Mouse (Mus musculus) liver, postnatal 0 days (tissue): ENCODE measurements at regions not wholly inside any gene's neighbourhood (a gene's known extent, or its start where the extent isn't known, plus 50 kb on each side); places are given as distances from the start of the nearest gene placed in this dataset.

Source experiments
- ATAC-seq: fragments of 200-750 bp; cut with Nextera tagmentation; 2 replicates; pipeline ENCODE4 v1.8.0; 2017; ENCODE audit warnings: mild to moderate bottlenecking, moderate library complexity
- DNase-seq: peaks from one replicate; pipeline ENCODE4 v3.0.0-alpha.2; 2016
- H3K27ac ChIP-seq: fragments of 300-500 bp; sonication (generic); 2 replicates; pipeline ENCODE4 v1.5.1; 2014; ENCODE audit warnings: antibody characterized with exemption, moderate library complexity, mild to moderate bottlenecking, low read depth
- H3K27me3 ChIP-seq: fragments of 300-500 bp; sonication (generic); 2 replicates; pipeline ENCODE4 v1.6.1; 2014; ENCODE audit warnings: low read length, control low read depth, mixed read lengths; ENCODE audit not compliant: insufficient read depth
- H3K36me3 ChIP-seq: fragments of 300-500 bp; sonication (generic); replicated peaks from 2 replicates; pipeline ENCODE4 v1.6.1; 2014; ENCODE audit warnings: mild to moderate bottlenecking, control low read depth, low read length, moderate library complexity, mixed read lengths; ENCODE audit not compliant: insufficient read depth
- H3K4me1 ChIP-seq: fragments of 300-500 bp; sonication (generic); 2 replicates; pipeline ENCODE4 v1.6.1; 2014; ENCODE audit warnings: antibody characterized with exemption, mild to moderate bottlenecking, control low read depth; ENCODE audit not compliant: insufficient read depth
- H3K4me2 ChIP-seq: fragments of 300-500 bp; sonication (generic); 2 replicates; pipeline ENCODE4 v1.6.1; 2014; ENCODE audit warnings: low read depth, mild to moderate bottlenecking, low read length, moderate library complexity, mixed read lengths
- H3K4me3 ChIP-seq: fragments of 300-500 bp; sonication (generic); 2 replicates; pipeline ENCODE4 v1.5.1; 2014; ENCODE audit warnings: low read depth, low read length
- H3K9ac ChIP-seq: fragments of 300-500 bp; sonication (generic); replicated peaks from 2 replicates; pipeline ENCODE4 v1.6.1; 2014; ENCODE audit warnings: mild to moderate bottlenecking, moderate library complexity
- H3K9me3 ChIP-seq: fragments of 300-500 bp; sonication (generic); 2 replicates; pipeline ENCODE4 v1.6.1; 2016; ENCODE audit warnings: mild to moderate bottlenecking, control low read depth, low read length, mixed read lengths
- CTCF ChIP-seq: sonication (generic); IDR thresholded peaks from 2 replicates; pipeline ENCODE4 v1.5.1; 2016; ENCODE audit warnings: antibody characterized with exemption, low read depth
- EP300 ChIP-seq: IDR thresholded peaks from 2 replicates; pipeline ENCODE4 v1.6.1; 2016; ENCODE audit warnings: antibody characterized with exemption, low read depth, mild to moderate bottlenecking
- WGBS: fragments of 180-500 bp; shearing (Covaris S2); extraction: QIAGEN DNeasy Blood & Tissue Kit; methylation state at CpG from one replicate; pipeline ENCODE4 v1.1.7; 2014; ENCODE audit not compliant: insufficient replicate concordance; 5-methylcytosine and 5-hydroxymethylcytosine counted together

DNA sequence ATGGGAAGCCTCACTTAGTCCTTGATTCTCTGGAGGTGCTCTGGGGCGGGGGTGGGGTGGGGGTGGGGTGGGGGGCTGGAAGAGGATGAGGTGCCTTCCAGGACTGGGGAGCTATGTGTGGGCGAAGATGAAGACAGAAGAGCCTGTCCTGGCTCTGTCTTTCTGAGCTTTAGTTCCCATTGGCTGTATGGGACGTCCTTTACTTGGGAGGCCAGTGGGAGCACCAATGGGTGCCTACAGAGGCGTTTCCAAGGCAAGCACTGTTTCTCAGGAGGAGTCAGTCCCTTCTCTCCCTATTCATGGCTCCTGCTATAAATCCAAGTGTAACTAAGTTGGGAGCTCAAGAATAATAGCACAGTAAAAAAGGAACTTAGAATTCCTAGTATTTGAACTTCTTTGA lies 108.9 kb upstream of the Npvf start:
- 41% methylated on average over 4 of the region's 4 CpGs for WGBS
- Histone ChIP-seq H3K36me3 (no peaks in the 10 kb centered on the region), H3K27me3 (no peaks in the 10 kb centered on the region), H3K4me2 (no peak overlapping the region), H3K27ac (no peak overlapping the region), H3K9ac (no peak overlapping the region), H3K9me3 (no peaks in the 10 kb centered on the region), H3K4me3 (no peak overlapping the region), H3K4me1 (no peaks in the 10 kb centered on the region)
- TF ChIP-seq CTCF: no peak
- no peak for TF ChIP-seq EP300
- no peak for ATAC-seq
- DNase-seq: no peak

DNA sequence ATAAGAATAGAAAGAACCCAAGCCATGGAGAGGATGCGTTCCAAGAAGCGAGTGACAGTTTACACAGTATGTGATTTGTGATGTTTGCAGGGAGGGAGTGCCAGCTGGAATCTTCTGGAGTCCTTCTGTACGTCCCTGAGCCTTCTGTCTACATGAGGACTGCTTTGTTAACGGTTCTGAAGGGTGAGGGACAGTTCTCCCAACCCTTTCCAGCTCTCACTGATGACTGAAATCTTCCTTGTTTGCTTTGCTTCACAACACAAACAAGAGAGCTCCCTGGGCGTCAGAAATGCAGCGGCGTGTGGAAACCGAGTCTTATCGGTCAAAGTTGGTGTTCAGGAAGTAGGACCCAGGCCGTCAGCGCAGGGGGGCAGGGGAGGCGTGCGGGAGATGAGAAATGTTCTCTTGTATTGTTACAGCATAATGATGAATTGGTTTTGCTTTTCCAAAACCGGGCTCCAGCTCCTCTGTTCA lies 112.2 kb upstream of the Npvf start:
- TF ChIP-seq CTCF: no peak
- no peak for TF ChIP-seq EP300
- DNase-seq (peak; percentile 35), ATAC-seq (no peak)
- Histone ChIP-seq H3K27me3 (no peaks in the 10 kb centered on the region), H3K9ac (no peak overlapping the region), H3K9me3 (no peaks in the 10 kb centered on the region), H3K4me1 (no peaks in the 10 kb centered on the region), H3K4me2 (peak overlapping the region; percentile 36), H3K27ac (no peak overlapping the region), H3K4me3 (no peak overlapping the region), H3K36me3 (no peaks in the 10 kb centered on the region)
- 44% methylated on average over 14 of the region's 14 CpGs for WGBS

DNA sequence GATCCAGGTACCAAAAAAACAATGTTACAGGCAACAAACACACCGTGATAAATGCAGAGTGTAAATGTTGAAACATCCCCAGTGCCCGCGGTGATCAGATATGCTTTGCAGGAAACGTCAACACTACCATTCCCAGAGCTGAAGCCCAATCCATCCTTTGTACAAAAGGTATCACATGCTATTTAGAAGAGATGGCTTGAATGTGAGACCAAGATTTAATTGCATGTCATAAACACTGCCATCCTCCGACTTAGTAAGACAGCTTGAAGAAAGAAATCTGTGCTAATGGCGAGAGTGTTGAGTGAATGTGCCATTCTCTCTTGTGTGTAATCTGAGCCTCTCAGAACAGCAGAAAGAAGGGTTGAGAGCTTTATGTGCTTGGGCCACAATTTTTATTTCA lies 112.9 kb upstream of the Npvf start:
- no peak for ATAC-seq
- Histone ChIP-seq H3K4me3 (no peak overlapping the region), H3K36me3 (no peaks in the 10 kb centered on the region), H3K4me2 (no peak overlapping the region), H3K27ac (no peak overlapping the region), H3K27me3 (no peaks in the 10 kb centered on the region), H3K9me3 (no peaks in the 10 kb centered on the region), H3K4me1 (no peaks in the 10 kb centered on the region), H3K9ac (no peak overlapping the region)
- WGBS: 61% methylated on average over 6 of the region's 6 CpGs
- DNase-seq: no peak
- TF ChIP-seq EP300: no peak
- TF ChIP-seq CTCF: no peak

DNA sequence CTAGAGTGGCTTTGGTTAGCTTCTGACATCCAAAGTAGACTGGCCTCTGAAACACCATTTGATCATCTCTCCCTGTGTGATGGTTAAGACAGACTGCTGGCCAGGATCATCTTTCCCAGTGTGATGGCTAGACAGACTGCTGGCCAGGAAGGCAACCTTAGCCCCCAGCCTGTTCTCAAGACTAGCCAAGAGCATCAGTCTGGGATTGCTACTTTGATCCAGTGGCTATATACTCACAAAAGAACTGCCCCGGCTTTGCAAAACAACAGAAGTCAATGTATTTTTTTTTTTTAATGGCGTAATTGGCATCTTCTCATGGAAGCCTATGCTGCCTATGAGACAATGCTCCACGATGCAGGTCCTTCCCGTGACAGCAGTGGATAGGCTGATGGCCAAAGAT lies 113.6 kb upstream of the Npvf start:
- Histone ChIP-seq H3K36me3 (no peaks in the 10 kb centered on the region), H3K27me3 (no peaks in the 10 kb centered on the region), H3K27ac (no peak overlapping the region), H3K4me3 (no peak overlapping the region), H3K9me3 (no peaks in the 10 kb centered on the region), H3K4me1 (0 out of 2 replicates have a peak, but pooled peaks cover 2% of the 10 kb centered on the region), H3K4me2 (no peak overlapping the region), H3K9ac (no peak overlapping the region)
- 87% methylated on average over 4 of the region's 4 CpGs for WGBS
- ATAC-seq (no peak), DNase-seq (no peak)
- TF ChIP-seq EP300 (no peak), CTCF (no peak)

DNA sequence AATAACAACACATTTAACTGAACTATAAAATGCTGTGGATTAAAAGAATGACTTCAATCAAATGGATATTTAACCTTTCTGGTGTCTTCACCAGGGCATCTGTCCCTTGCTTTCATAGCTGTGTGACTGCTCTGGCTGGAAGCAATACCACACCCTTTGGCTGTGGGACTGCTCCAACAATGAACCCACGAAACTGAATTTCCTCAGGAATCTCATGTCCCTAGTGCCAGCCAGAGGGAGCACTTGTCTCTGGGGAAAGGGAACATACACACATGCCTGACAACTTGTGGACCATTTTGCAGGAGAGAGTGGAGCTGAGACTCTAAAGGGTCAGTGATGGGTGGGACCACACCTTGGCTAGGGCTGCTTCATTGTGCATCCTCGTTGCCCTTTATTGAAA lies 114.9 kb upstream of the Npvf start:
- Histone ChIP-seq H3K27ac (no peak overlapping the region), H3K4me2 (no peak overlapping the region), H3K9me3 (no peaks in the 10 kb centered on the region), H3K9ac (no peak overlapping the region), H3K4me1 (peaks cover 4% of the 10 kb centered on the region; the same call in 1 of the 2 replicates), H3K4me3 (no peak overlapping the region), H3K27me3 (no peaks in the 10 kb centered on the region), H3K36me3 (no peaks in the 10 kb centered on the region)
- DNase-seq (no peak), ATAC-seq (no peak)
- no peak for TF ChIP-seq EP300
- TF ChIP-seq CTCF: no peak
- WGBS: 72% methylated on average over 2 of the region's 2 CpGs

DNA sequence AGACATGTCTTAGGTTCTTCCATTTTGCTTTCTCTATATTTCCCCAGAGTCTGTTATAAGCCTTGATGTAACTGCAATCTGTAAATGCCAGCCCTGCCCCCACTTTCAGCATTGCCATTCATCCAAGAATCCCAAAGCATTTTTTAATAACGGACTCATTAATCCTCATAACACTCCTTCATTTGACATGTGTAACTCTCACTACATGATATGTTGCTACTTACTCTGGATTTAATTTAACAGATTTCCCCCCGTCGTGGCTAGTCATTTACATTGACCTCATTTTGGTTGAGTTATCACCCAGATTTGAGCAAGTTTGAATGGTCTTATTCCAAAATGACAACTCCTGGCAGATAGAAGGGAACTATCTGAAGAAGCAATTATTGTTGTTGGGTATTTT lies 116.2 kb upstream of the Npvf start:
- WGBS: 77% methylated on average over 3 of the region's 3 CpGs
- TF ChIP-seq CTCF: no peak
- TF ChIP-seq EP300: no peak

DNA sequence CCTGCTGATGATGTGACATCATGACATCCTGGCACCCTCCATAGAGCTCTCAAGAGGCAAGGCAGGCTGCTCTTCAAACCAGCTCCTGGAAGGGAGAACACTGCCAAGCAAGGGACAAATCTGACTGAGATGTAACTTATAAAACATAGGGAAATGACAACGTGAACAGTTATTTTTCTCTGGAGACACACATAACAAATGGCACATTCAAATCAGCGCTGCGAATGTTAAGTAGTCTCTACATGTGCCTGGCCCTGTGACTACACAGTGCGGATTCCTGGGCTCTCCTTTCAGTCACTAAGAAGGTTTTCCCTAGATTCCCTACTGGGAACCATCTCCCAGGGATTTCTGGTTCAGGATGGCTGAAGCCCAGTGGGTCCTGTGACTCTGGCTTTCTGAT lies 121.4 kb upstream of the Npvf start:
- Histone ChIP-seq H3K4me2 (no peak overlapping the region), H3K4me3 (no peak overlapping the region), H3K9me3 (no peaks in the 10 kb centered on the region), H3K27me3 (no peaks in the 10 kb centered on the region), H3K9ac (no peak overlapping the region), H3K36me3 (no peaks in the 10 kb centered on the region), H3K4me1 (peaks cover 7% of the 10 kb centered on the region; the same call in 1 of the 2 replicates), H3K27ac (no peak overlapping the region)
- no peak for TF ChIP-seq CTCF
- TF ChIP-seq EP300: no peak
- WGBS: 82% methylated on average over 4 of the region's 4 CpGs
- no peak for ATAC-seq
- DNase-seq: no peak

More for the DNA sequence above, 116.2 kb upstream of the Npvf start:
- Histone ChIP-seq H3K9ac (no peak overlapping the region), H3K27ac (no peak overlapping the region), H3K27me3 (no peaks in the 10 kb centered on the region), H3K4me2 (no peak overlapping the region), H3K4me1 (peaks cover 4% of the 10 kb centered on the region; the same call in 1 of the 2 replicates), H3K36me3 (no peaks in the 10 kb centered on the region), H3K9me3 (no peaks in the 10 kb centered on the region), H3K4me3 (no peak overlapping the region)
- DNase-seq: no peak
- no peak for ATAC-seq
